27 mouse cellular contexts compared by ENCODE assay signal in genomic region chr1:180231729-180232128, GRCm38 (mm10). TPM values are rescaled to one million over a fixed set of nuclear protein-coding genes. Genes with fewer than 3 reads are reported as not detected.
DNase-seq lines count a peak whose midpoint lies in the region; ATAC-seq and TF ChIP-seq lines count a peak whose summit lies in the region.
"Had no signal": no experiment of that assay in that cellular context is flagged by ENCODE, and none has a peak within 500 bp of the region (broad histone marks: within the 10 kb centered on the region; RNA-seq: fewer than 3 reads in every experiment).

No protein-coding gene starts in this region.

- no peak for TF ChIP-seq POLR2A in bone marrow macrophage, adult 2 months (IDR thresholded peaks at IDR 0.05; ENCODE audit: borderline replicate concordance, low read depth, low read length)

- no peak for ATAC-seq in midbrain, embryonic 11.5 days (ENCODE audit: low FRiP score)
- ATAC-seq in limb, embryonic 15.5 days (ENCODE audit: insufficient number of reproducible peaks, low FRiP score, low TSS enrichment, low read depth) = no peak
- ATAC-seq: forebrain, embryonic 15.5 days; hindbrain, postnatal 0 days; Patski had no signal

- H3K4me3 ChIP-seq in midbrain, embryonic 11.5 days (ENCODE audit: low read depth, low read length) = no peak overlapping the region
- H3K4me3 ChIP-seq in midbrain, embryonic 10.5 days = no peak overlapping the region
- H3K4me3 ChIP-seq in bone marrow macrophage, adult 2 months (ENCODE audit: insufficient read depth, low read length) = no peak overlapping the region
- H3K4me3 ChIP-seq in limb, embryonic 10.5 days = no peak overlapping the region
- no peak overlapping the region for H3K4me3 ChIP-seq in limb, embryonic 15.5 days
- H3K4me3 ChIP-seq: embryonic facial prominence, embryonic 12.5 days; embryonic facial prominence, embryonic 15.5 days; forebrain, embryonic 15.5 days; heart, adult 2 months; heart, embryonic 10.5 days; heart, embryonic 13.5 days had no signal

- TF ChIP-seq CTCF in bone marrow macrophage, adult 2 months (IDR thresholded peaks at IDR 0.05; ENCODE audit: low read depth, low read length) = no peak

- peaks cover 2% of the 10 kb centered on the region; the same call in 1 of the 2 replicates for H3K9me3 ChIP-seq in midbrain, embryonic 11.5 days (ENCODE audit: control insufficient read depth, low read length)
- H3K9me3 ChIP-seq in midbrain, embryonic 10.5 days (replicated peaks) = no peaks in the 10 kb centered on the region
- no peaks in the 10 kb centered on the region for H3K9me3 ChIP-seq in limb, embryonic 10.5 days (replicated peaks)
- H3K9me3 ChIP-seq in limb, embryonic 15.5 days = no peaks in the 10 kb centered on the region
- H3K9me3 ChIP-seq: embryonic facial prominence, embryonic 12.5 days; embryonic facial prominence, embryonic 15.5 days; G1E; heart, embryonic 10.5 days had no signal

- no peak overlapping the region for H3K4me2 ChIP-seq in midbrain, embryonic 11.5 days
- H3K4me2 ChIP-seq in limb, embryonic 15.5 days = no peak overlapping the region
- H3K4me2 ChIP-seq: embryonic facial prominence, embryonic 12.5 days; embryonic facial prominence, embryonic 15.5 days; forebrain, embryonic 15.5 days; heart, embryonic 13.5 days; hindbrain, embryonic 14.5 days had no signal

- H3K4me1 ChIP-seq in midbrain, embryonic 11.5 days (ENCODE audit: control insufficient read depth, insufficient read depth, low read length) = no peaks in the 10 kb centered on the region
- H3K4me1 ChIP-seq in midbrain, embryonic 10.5 days = peaks cover 3% of the 10 kb centered on the region
- peaks cover 28% of the 10 kb centered on the region for H3K4me1 ChIP-seq in bone marrow macrophage, adult 2 months (ENCODE audit: control insufficient read depth, insufficient read depth, low read length)
- peaks cover 19% of the 10 kb centered on the region for H3K4me1 ChIP-seq in limb, embryonic 10.5 days
- peaks cover 8% of the 10 kb centered on the region for H3K4me1 ChIP-seq in limb, embryonic 15.5 days
- H3K4me1 ChIP-seq: forebrain, embryonic 15.5 days had no signal

- H3K36me3 ChIP-seq in midbrain, embryonic 11.5 days (ENCODE audit: control insufficient read depth, insufficient read depth, low read length) = no peaks in the 10 kb centered on the region
- no peaks in the 10 kb centered on the region; the same call in 1 of the 2 replicates for H3K36me3 ChIP-seq in midbrain, embryonic 10.5 days
- no peaks in the 10 kb centered on the region for H3K36me3 ChIP-seq in limb, embryonic 10.5 days
- 0 out of 2 replicates have a peak, but pooled peaks cover 2% of the 10 kb centered on the region for H3K36me3 ChIP-seq in limb, embryonic 15.5 days
- H3K36me3 ChIP-seq: embryonic facial prominence, embryonic 15.5 days; forebrain, embryonic 15.5 days had no signal

- no peak overlapping the region for H3K27ac ChIP-seq in midbrain, embryonic 11.5 days (ENCODE audit: low read depth, low read length)
- H3K27ac ChIP-seq in midbrain, embryonic 10.5 days (replicated peaks) = no peak overlapping the region
- H3K27ac ChIP-seq in bone marrow macrophage, adult 2 months (ENCODE audit: insufficient read depth, low read depth, low read length) = 0 out of 2 replicates have a peak overlapping the region, but pooled peaks have one; percentile 19
- H3K27ac ChIP-seq in limb, embryonic 10.5 days = 0 out of 2 replicates have a peak overlapping the region, but pooled peaks have one; percentile 21
- peak overlapping the region; percentile 54; the same call in 1 of the 2 replicates for H3K27ac ChIP-seq in limb, embryonic 15.5 days
- H3K27ac ChIP-seq: embryonic facial prominence, embryonic 12.5 days; embryonic facial prominence, embryonic 15.5 days; forebrain, embryonic 15.5 days; heart, adult 2 months; heart, embryonic 10.5 days; heart, embryonic 13.5 days; hindbrain, embryonic 14.5 days; hindbrain, postnatal 0 days had no signal

- H3K27me3 ChIP-seq in midbrain, embryonic 11.5 days (ENCODE audit: control insufficient read depth, insufficient read depth, low read length) = no peaks in the 10 kb centered on the region
- no peaks in the 10 kb centered on the region for H3K27me3 ChIP-seq in midbrain, embryonic 10.5 days (ENCODE audit: low read depth, poor library complexity, severe bottlenecking)
- H3K27me3 ChIP-seq in limb, embryonic 10.5 days (ENCODE audit: low read depth, poor library complexity, severe bottlenecking) = no peaks in the 10 kb centered on the region
- H3K27me3 ChIP-seq in limb, embryonic 15.5 days = no peaks in the 10 kb centered on the region
- H3K27me3 ChIP-seq: CH12.LX; embryonic facial prominence, embryonic 12.5 days; embryonic facial prominence, embryonic 15.5 days; forebrain, embryonic 15.5 days; heart, embryonic 13.5 days; Patski had no signal

- DNase-seq in midbrain, embryonic 11.5 days (ENCODE audit: low spot score, missing footprints) = peak; percentile 70
- no peak for DNase-seq in midbrain, embryonic 10.5 days (ENCODE audit: low spot score)
- DNase-seq in limb, embryonic 10.5 days (ENCODE audit: low spot score) = no peak
- no peak for DNase-seq in adrenal gland, postnatal 25 days
- DNase-seq in urinary bladder, postnatal 14 days (ENCODE audit: low spot score) = no peak
- DNase-seq in cerebellum, adult 18-20 months = no peak
- DNase-seq: adrenal gland, postnatal 10 days; B cell, adult 2 months; cerebellum, adult 2 months; cerebellum, adult 9-11 months; cerebellum, postnatal 25 days; gastrocnemius, postnatal 25 days; heart, adult 2 months; heart, postnatal 14 days; heart, postnatal 4 days had no signal

- WGBS in midbrain, embryonic 11.5 days = 70% methylated on average over 3 of the region's 3 CpGs
- 79% methylated on average over 3 of the region's 3 CpGs for WGBS in midbrain, embryonic 10.5 days
- WGBS in limb, embryonic 10.5 days = 86% methylated on average over 3 of the region's 3 CpGs
- 50% methylated on average over 3 of the region's 3 CpGs for WGBS in limb, embryonic 15.5 days

- no peak overlapping the region for H3K9ac ChIP-seq in midbrain, embryonic 11.5 days (ENCODE audit: low read length)
- H3K9ac ChIP-seq in limb, embryonic 15.5 days = no peak overlapping the region
- H3K9ac ChIP-seq: embryonic facial prominence, embryonic 12.5 days; embryonic facial prominence, embryonic 15.5 days; forebrain, embryonic 15.5 days; heart, embryonic 13.5 days; hindbrain, embryonic 14.5 days had no signal

RNA-seq across cellular contexts. Expression of gene Psen2, which starts 31.5 kb away (rescaled TPM):
- polyA plus RNA-seq in midbrain, embryonic 11.5 days (2014; fragmentation: Nextera tagmentation; extraction: Ambion mirVana) = 5.2 and 5.4 TPM in 2 replicates
- 6.2 and 6.5 TPM in 2 replicates for polyA plus RNA-seq in midbrain, embryonic 10.5 days (2016; fragmentation: Nextera tagmentation; extraction: Ambion mirVana)
- 70.9 and 82.6 TPM in 2 replicates for polyA plus RNA-seq in bone marrow macrophage, adult 2 months (2012; ENCODE audit: insufficient read depth, insufficient read length, missing spikeins)
- polyA plus RNA-seq in limb, embryonic 10.5 days (2016; fragmentation: Nextera tagmentation; extraction: Ambion mirVana) = 6.7 and 7.1 TPM in 2 replicates
- 18.1 and 21.8 TPM in 2 replicates for polyA plus RNA-seq in limb, embryonic 15.5 days (2015; fragmentation: Nextera tagmentation; extraction: Ambion mirVana)
- total RNA-seq in adrenal gland, postnatal 25 days (2021) = 31.0 and 35.5 TPM in 2 replicates

RNA-seq across cellular contexts. Expression of gene Coq8a, which starts 32.3 kb away (rescaled TPM):
- polyA plus RNA-seq in midbrain, embryonic 11.5 days (2014; fragmentation: Nextera tagmentation; extraction: Ambion mirVana) = 0.93 and 1.8 TPM in 2 replicates
- polyA plus RNA-seq in midbrain, embryonic 10.5 days (2016; fragmentation: Nextera tagmentation; extraction: Ambion mirVana) = 0.90 and 1.3 TPM in 2 replicates
- 13.4 and 14.1 TPM in 2 replicates for polyA plus RNA-seq in bone marrow macrophage, adult 2 months (2012; ENCODE audit: insufficient read depth, insufficient read length, missing spikeins)
- polyA plus RNA-seq in limb, embryonic 10.5 days (2016; fragmentation: Nextera tagmentation; extraction: Ambion mirVana) = 2.1 and 2.4 TPM in 2 replicates
- 9.6 and 19.1 TPM in 2 replicates for polyA plus RNA-seq in limb, embryonic 15.5 days (2015; fragmentation: Nextera tagmentation; extraction: Ambion mirVana)
- total RNA-seq in adrenal gland, postnatal 25 days (2021) = 196 and 358 TPM in 2 replicates

Comparison
In these comparisons a context has a peak if more than half of its experiments do, and no peak if none do; other contexts are left out.
1. H3K27ac ChIP-seq: peak in bone marrow macrophage, adult 2 months (single experiment), limb, embryonic 10.5 days (single experiment) and limb, embryonic 15.5 days (single experiment); none in midbrain, embryonic 11.5 days (single experiment) and midbrain, embryonic 10.5 days (single experiment).